Mouse (Mus musculus) liver, adult 2 months (tissue): ENCODE measurements around the gene Lpar3.

Experiments used
- CTCF ChIP-seq: fragments of 200-500 bp; IDR thresholded peaks from 2 replicates; pipeline ENCODE4 v1.5.1; 2011; ENCODE audit warnings: low read depth, low read length, control low read depth
- POLR2A ChIP-seq: fragments of 200-500 bp; IDR thresholded peaks from 2 replicates; pipeline ENCODE4 v1.6.1; 2011; ENCODE audit warnings: low read length, control low read depth; ENCODE audit not compliant: insufficient read depth; ENCODE audit errors: extremely low read depth

GRCm38 (mm10) chr3:146333270-146333669 is 112.5 kb downstream of the Lpar3 start:
- TF ChIP-seq POLR2A (no peak), CTCF (no peak)
